ENCODE assay signal across 7 mouse cellular contexts in genomic region chr7:75848115-75848775, GRCm38 (mm10). TPM values are rescaled to one million over a fixed set of nuclear protein-coding genes. Genes with fewer than 3 reads are reported as not detected.
A peak's percentile ranks its signal among the peaks of the same experiment; 100 is the strongest.
DNase-seq lines count a peak whose midpoint lies in the region; ATAC-seq lines count a peak whose summit lies in the region.

TSS of gene Klhl25 (plus strand) at chr7:75848310.

- peaks cover 25% of the 10 kb centered on the region for H3K4me1 ChIP-seq in embryonic facial prominence, embryonic 12.5 days
- peaks cover 4% of the 10 kb centered on the region for H3K4me1 ChIP-seq in limb, embryonic 11.5 days (ENCODE audit: control insufficient read depth, insufficient read depth, low read length)
- peaks cover 36% of the 10 kb centered on the region for H3K4me1 ChIP-seq in midbrain, embryonic 14.5 days (ENCODE audit: control insufficient read depth, insufficient read depth, low read length)

- peak; percentile 94 for ATAC-seq in embryonic facial prominence, embryonic 12.5 days (ENCODE audit: insufficient number of reproducible peaks, insufficient read depth, low FRiP score, low TSS enrichment)
- peak; percentile 94 for ATAC-seq in limb, embryonic 11.5 days (ENCODE audit: insufficient number of reproducible peaks, low FRiP score, low TSS enrichment, low read depth)
- peak; percentile 96 for ATAC-seq in midbrain, embryonic 14.5 days (ENCODE audit: low FRiP score, low TSS enrichment)

- DNase-seq in adrenal gland, postnatal 25 days, result peak; percentile 96
- DNase-seq in heart, adult 11 months, result peak; percentile 100
- peak; percentile 98 for DNase-seq in kidney, adult 18-20 months
- peak; percentile 98 for DNase-seq in limb, embryonic 11.5 days (ENCODE audit: low spot score)
- DNase-seq in midbrain, embryonic 14.5 days, result peak; percentile 98
- DNase-seq in spleen, adult 18-20 months, result peak; percentile 92 to 95

- H3K27ac ChIP-seq in embryonic facial prominence, embryonic 12.5 days, result peak within 1 kb of the TSS; percentile 91
- H3K27ac ChIP-seq in limb, embryonic 11.5 days (replicated peaks; ENCODE audit: low read depth, low read length), result peak within 1 kb of the TSS; percentile 79
- H3K27ac ChIP-seq in midbrain, embryonic 14.5 days (replicated peaks; ENCODE audit: low read depth, low read length), result peak within 1 kb of the TSS; percentile 78

- peak within 1 kb of the TSS; percentile 84 for H3K4me3 ChIP-seq in embryonic facial prominence, embryonic 12.5 days
- H3K4me3 ChIP-seq in limb, embryonic 11.5 days (ENCODE audit: low read depth, low read length), result peak within 1 kb of the TSS; percentile 85
- H3K4me3 ChIP-seq in midbrain, embryonic 14.5 days (replicated peaks; ENCODE audit: low read depth, low read length), result peak within 1 kb of the TSS; percentile 82

- under 1% methylated on average over 60 of the region's 60 CpGs for WGBS in embryonic facial prominence, embryonic 12.5 days
- under 1% methylated on average over 60 of the region's 60 CpGs for WGBS in limb, embryonic 11.5 days
- under 1% methylated on average over 60 of the region's 60 CpGs for WGBS in midbrain, embryonic 14.5 days

- peak within 1 kb of the TSS; percentile 85 for H3K9ac ChIP-seq in embryonic facial prominence, embryonic 12.5 days
- H3K9ac ChIP-seq in limb, embryonic 11.5 days (ENCODE audit: low read length), result peak within 1 kb of the TSS; percentile 91
- H3K9ac ChIP-seq in midbrain, embryonic 14.5 days (replicated peaks; ENCODE audit: low read length), result peak within 1 kb of the TSS; percentile 80

- peaks cover 4% of the 10 kb centered on the region; the same call in 1 of the 2 replicates for H3K36me3 ChIP-seq in embryonic facial prominence, embryonic 12.5 days
- H3K36me3 ChIP-seq in limb, embryonic 11.5 days (ENCODE audit: control insufficient read depth, insufficient read depth, low read length), result peaks cover 3% of the 10 kb centered on the region; the same call in 1 of the 2 replicates
- H3K36me3 ChIP-seq in midbrain, embryonic 14.5 days (ENCODE audit: control insufficient read depth, insufficient read depth, low read length), result no peaks in the 10 kb centered on the region

- no peaks in the 10 kb centered on the region for H3K9me3 ChIP-seq in embryonic facial prominence, embryonic 12.5 days
- no peaks in the 10 kb centered on the region for H3K9me3 ChIP-seq in limb, embryonic 11.5 days (ENCODE audit: control insufficient read depth, low read length)
- no peaks in the 10 kb centered on the region for H3K9me3 ChIP-seq in midbrain, embryonic 14.5 days (ENCODE audit: control insufficient read depth, low read length)

- no peaks in the 10 kb centered on the region for H3K27me3 ChIP-seq in embryonic facial prominence, embryonic 12.5 days
- no peaks in the 10 kb centered on the region for H3K27me3 ChIP-seq in limb, embryonic 11.5 days (ENCODE audit: control insufficient read depth, insufficient read depth, low read length)
- no peaks in the 10 kb centered on the region for H3K27me3 ChIP-seq in midbrain, embryonic 14.5 days (ENCODE audit: control insufficient read depth, insufficient read depth, low read length)

- H3K4me2 ChIP-seq in embryonic facial prominence, embryonic 12.5 days (replicated peaks), result peak within 1 kb of the TSS; percentile 87
- peak within 1 kb of the TSS; percentile 88 for H3K4me2 ChIP-seq in limb, embryonic 11.5 days (ENCODE audit: low read depth, severe bottlenecking)
- H3K4me2 ChIP-seq in midbrain, embryonic 14.5 days (ENCODE audit: low read length), result peak within 1 kb of the TSS; percentile 86

RNA-seq across cellular contexts. Expression of gene Klhl25, which starts in this region (rescaled TPM):
- total RNA-seq in adrenal gland, postnatal 25 days (2021), result 10.9 and 16.2 TPM in 2 replicates
- polyA plus RNA-seq in embryonic facial prominence, embryonic 12.5 days (2016; fragmentation: Nextera tagmentation; extraction: Ambion mirVana), result 23.5 and 23.9 TPM in 2 replicates
- 21.7 and 22.3 TPM in 2 replicates for polyA plus RNA-seq in limb, embryonic 11.5 days (2014; fragmentation: Nextera tagmentation; extraction: Ambion mirVana)
- 23.4 and 25.0 TPM in 2 replicates for polyA plus RNA-seq in midbrain, embryonic 14.5 days (2014; fragmentation: Nextera tagmentation; extraction: Ambion mirVana)

Comparison
In these comparisons a context has a peak if more than half of its experiments do, and no peak if none do; other contexts are left out.
1. Peak in every context shown above with its lines: DNase-seq, ATAC-seq, H3K4me3 ChIP-seq and H3K27ac ChIP-seq.